Mouse (Mus musculus): ENCODE results near the gene Tdg.

- TF ChIP-seq CTCF (IDR thresholded peaks at IDR 0.05): no peak
- TF ChIP-seq EP300 (IDR thresholded peaks at IDR 0.05): no peak
Measured at GRCm38 (mm10) chr10:82698712-82699261, 69.2 kb downstream of the Tdg start.

All from lung, postnatal 0 days (tissue).